30 mouse cellular contexts compared by ENCODE assay signal in genomic region chr6:85044621-85045152, GRCm38 (mm10). TPM values are rescaled to one million over a fixed set of nuclear protein-coding genes. Genes with fewer than 3 reads are reported as not detected.
A peak's percentile ranks its signal among the peaks of the same experiment; 100 is the strongest.
DNase-seq lines count a peak whose midpoint lies in the region; ATAC-seq and TF ChIP-seq lines count a peak whose summit lies in the region.
"Had no signal": no experiment of that assay in that cellular context is flagged by ENCODE, and none has a peak within 500 bp of the region (broad histone marks: within the 10 kb centered on the region; RNA-seq: fewer than 3 reads in every experiment).

No protein-coding gene starts in this region.

- peak overlapping the region; percentile 67 for H3K27ac ChIP-seq in ES-Bruce4 (ENCODE audit: insufficient read depth, low read length)
- H3K27ac ChIP-seq: embryonic facial prominence, embryonic 10.5 days; embryonic facial prominence, embryonic 13.5 days; forebrain, embryonic 12.5 days; heart, embryonic 15.5 days; hindbrain, embryonic 14.5 days; hindbrain, postnatal 0 days had no signal

- H3K9me3 ChIP-seq in ES-Bruce4 (replicated peaks; ENCODE audit: control insufficient read depth, insufficient read depth, low read length, poor library complexity, severe bottlenecking), result no peaks in the 10 kb centered on the region
- H3K9me3 ChIP-seq: embryonic facial prominence, embryonic 10.5 days; embryonic facial prominence, embryonic 13.5 days; forebrain, embryonic 12.5 days; heart, embryonic 12.5 days; heart, embryonic 15.5 days had no signal

- no peak for TF ChIP-seq CTCF in ES-Bruce4 (IDR thresholded peaks at IDR 0.05; ENCODE audit: low read depth, low read length)

- no peaks in the 10 kb centered on the region for H3K36me3 ChIP-seq in ES-Bruce4 (ENCODE audit: control insufficient read depth, insufficient read depth, low read length, poor library complexity, severe bottlenecking)
- H3K36me3 ChIP-seq: embryonic facial prominence, embryonic 10.5 days; embryonic facial prominence, embryonic 13.5 days; forebrain, embryonic 12.5 days; heart, embryonic 12.5 days; heart, embryonic 15.5 days had no signal

- no peak overlapping the region for H3K4me3 ChIP-seq in ES-Bruce4 (ENCODE audit: low read depth, low read length)
- H3K4me3 ChIP-seq: embryonic facial prominence, embryonic 10.5 days; embryonic facial prominence, embryonic 13.5 days; erythroblast, embryonic 14.5 days; forebrain, embryonic 12.5 days; heart, embryonic 12.5 days; heart, embryonic 15.5 days had no signal

- H3K9ac ChIP-seq in ES-Bruce4 (ENCODE audit: low read depth, poor library complexity, severe bottlenecking), result no peak overlapping the region
- H3K9ac ChIP-seq: embryonic facial prominence, embryonic 13.5 days; forebrain, embryonic 12.5 days; heart, embryonic 12.5 days; heart, embryonic 15.5 days; hindbrain, embryonic 14.5 days had no signal

- peak; percentile 71; the same call in 1 of the 2 replicates for TF ChIP-seq EP300 in ES-Bruce4 (IDR thresholded peaks at IDR 0.05; ENCODE audit: insufficient read depth, low read depth, low read length)

- H3K27me3 ChIP-seq in ES-Bruce4 (ENCODE audit: control insufficient read depth, insufficient read depth, low read length, poor library complexity, severe bottlenecking), result no peaks in the 10 kb centered on the region; the same call in 1 of the 2 replicates
- H3K27me3 ChIP-seq: CH12.LX; embryonic facial prominence, embryonic 13.5 days; forebrain, embryonic 12.5 days; heart, embryonic 12.5 days; heart, embryonic 15.5 days had no signal

- H3K4me1 ChIP-seq in ES-Bruce4 (ENCODE audit: control insufficient read depth, insufficient read depth, low read length), result peaks cover 8% of the 10 kb centered on the region
- H3K4me1 ChIP-seq: heart, embryonic 12.5 days; heart, embryonic 15.5 days had no signal

- no peak for ATAC-seq in monocyte, adult 5-6 weeks (replicated peaks; ENCODE audit: insufficient number of reproducible peaks, low FRiP score, low TSS enrichment, poor library complexity, severe bottlenecking)
- ATAC-seq: forebrain, embryonic 16.5 days; hindbrain, postnatal 0 days; inflammation-experienced regulatory T-cells, adult 6 months; intestine, embryonic 16.5 days had no signal

- TF ChIP-seq POLR2A in ES-Bruce4 (IDR thresholded peaks at IDR 0.05; ENCODE audit: insufficient read depth, low read length), result no peak

- peak; percentile 10 for DNase-seq in embryo, embryonic 11 days
- no peak for DNase-seq in embryo, embryonic 9.5 days (ENCODE audit: extremely low spot score)
- peak; percentile 94 for DNase-seq in R1 (ENCODE audit: low read depth, low spot score)
- no peak for DNase-seq in gastrocnemius, postnatal 10 days
- DNase-seq: adrenal gland, adult 2 months; adrenal gland, postnatal 14 days; B cell, adult 2 months; cerebellum, adult 11 months; cerebellum, adult 2 months; cerebellum, adult 9-11 months; cerebellum, postnatal 25 days; gastrocnemius, postnatal 14 days; heart, adult 18-20 months; heart, postnatal 10 days; heart, postnatal 36 days; kidney, adult 18-20 months had no signal

RNA-seq across cellular contexts. Expression of gene Exoc6b, which starts 24.6 kb away (rescaled TPM):
- polyA plus RNA-seq in ES-Bruce4 (2011; ENCODE audit: insufficient read depth, insufficient read length, low read depth, missing spikeins), result 41.9 and 44.6 TPM in 2 replicates
- 16.1 to 25.8 TPM (median 18.2 TPM) in 3 replicates for total RNA-seq in monocyte, adult 5-6 weeks (2017)
- 10 to 100 TPM; 16.2 to 18.4 TPM for total RNA-seq in gastrocnemius, postnatal 10 days (2021)
- polyA plus RNA-seq: erythroblast, embryonic 14.5 days had no signal

Comparison
In these comparisons a context has a peak if more than half of its experiments do, and no peak if none do; other contexts are left out.
1. DNase-seq: peak in embryo, embryonic 11 days (single experiment) and R1 (single experiment); none in embryo, embryonic 9.5 days (single experiment) and gastrocnemius, postnatal 10 days (single experiment).